Mouse (Mus musculus) embryonic facial prominence, embryonic 12.5 days (tissue): ENCODE measurements around the gene Opn5. TPM values are rescaled to one million over a fixed set of nuclear protein-coding genes. Genes with fewer than 3 reads are reported as not detected.

Source experiments
- ATAC-seq: fragments of 200-750 bp; cut with Nextera tagmentation; 2 replicates; pipeline ENCODE4 v1.8.0; 2017; ENCODE audit not compliant: insufficient number of reproducible peaks, insufficient read depth, low FRiP score, low TSS enrichment
- H3K27ac ChIP-seq: fragments of 300-500 bp; sonication (generic); 2 replicates; pipeline ENCODE4 v1.5.1; 2016; ENCODE audit warnings: mild to moderate bottlenecking
- H3K27me3 ChIP-seq: fragments of 300-500 bp; sonication (generic); 2 replicates; pipeline ENCODE4 v1.6.1; 2016; ENCODE audit warnings: mild to moderate bottlenecking, moderate library complexity
- H3K36me3 ChIP-seq: fragments of 300-500 bp; sonication (generic); 2 replicates; pipeline ENCODE4 v1.6.1; 2016; ENCODE audit warnings: mild to moderate bottlenecking
- H3K4me1 ChIP-seq: fragments of 300-500 bp; sonication (generic); 2 replicates; pipeline ENCODE4 v1.6.1; 2016
- H3K4me2 ChIP-seq: fragments of 300-500 bp; sonication (generic); replicated peaks from 2 replicates; pipeline ENCODE4 v1.6.1; 2016; ENCODE audit warnings: mild to moderate bottlenecking, moderate library complexity
- H3K4me3 ChIP-seq: fragments of 300-500 bp; sonication (generic); 2 replicates; pipeline ENCODE4 v1.5.1; 2016; ENCODE audit warnings: mild to moderate bottlenecking
- H3K9ac ChIP-seq: fragments of 300-500 bp; sonication (generic); 2 replicates; pipeline ENCODE4 v1.6.1; 2016; ENCODE audit warnings: mild to moderate bottlenecking, moderate library complexity
- H3K9me3 ChIP-seq: fragments of 300-500 bp; sonication (generic); 2 replicates; pipeline ENCODE4 v1.6.1; 2016; ENCODE audit warnings: mild to moderate bottlenecking, moderate library complexity
- WGBS: fragments of 180-500 bp; shearing (Covaris S2); methylation state at CpG from one replicate; pipeline ENCODE4 v1.1.7; 2016; 5-methylcytosine and 5-hydroxymethylcytosine counted together
- polyA plus RNA-seq: library from polyadenylated mRNA; unstranded; fragments of >200 nt; fragmentation: Nextera tagmentation; extraction: Ambion mirVana; gene quantifications from 2 replicates; pipeline ENCODE4 v1.2.1, GENCODE M21; 2016

The Opn5 gene
- polyA plus RNA-seq, 1 experiment from 2014 or later = not detected

- H3K4me2 ChIP-seq = no peak overlapping the region
- no peak for ATAC-seq
- no peak overlapping the region for H3K27ac ChIP-seq
- H3K27me3 ChIP-seq = no peaks in the 10 kb centered on the region
- no peaks in the 10 kb centered on the region for H3K36me3 ChIP-seq
- 66% methylated on average over 3 of the region's 3 CpGs for WGBS
- H3K4me1 ChIP-seq = peaks cover 12% of the 10 kb centered on the region; the same call in 1 of the 2 replicates
- H3K9ac ChIP-seq = no peak overlapping the region
- H3K4me3 ChIP-seq = no peak overlapping the region
- no peaks in the 10 kb centered on the region for H3K9me3 ChIP-seq
Observed at GRCm38 (mm10) chr17:42580196-42580595, 31.0 kb downstream of the Opn5 start.

GRCm38 (mm10) chr17:42576671-42577168 lies 34.5 kb downstream of the Opn5 start:
- Histone ChIP-seq H3K9ac (no peak overlapping the region), H3K36me3 (no peaks in the 10 kb centered on the region), H3K27ac (peak overlapping the region; percentile 79), H3K4me1 (peaks cover 12% of the 10 kb centered on the region; the same call in 1 of the 2 replicates), H3K9me3 (no peaks in the 10 kb centered on the region), H3K27me3 (no peaks in the 10 kb centered on the region), H3K4me3 (no peak overlapping the region), H3K4me2 (no peak overlapping the region)
- 9% methylated on average over 6 of the region's 6 CpGs for WGBS
- peak; percentile 91 for ATAC-seq

- ATAC-seq = no peak
- no peak overlapping the region for H3K4me3 ChIP-seq
- H3K9me3 ChIP-seq = no peaks in the 10 kb centered on the region
- no peak overlapping the region for H3K9ac ChIP-seq
- H3K27me3 ChIP-seq = no peaks in the 10 kb centered on the region
- 88% methylated on average over 8 of the region's 8 CpGs for WGBS
- no peak overlapping the region for H3K27ac ChIP-seq
- peaks cover 12% of the 10 kb centered on the region; the same call in 1 of the 2 replicates for H3K4me1 ChIP-seq
- no peak overlapping the region for H3K4me2 ChIP-seq
- H3K36me3 ChIP-seq = no peaks in the 10 kb centered on the region
Observed at GRCm38 (mm10) chr17:42573786-42574185, 37.4 kb downstream of the Opn5 start.

- 80% methylated on average over 2 of the region's 2 CpGs for WGBS
- no peak overlapping the region for H3K27ac ChIP-seq
- no peak for ATAC-seq
Observed at GRCm38 (mm10) chr17:42549578-42549977, 61.6 kb downstream of the Opn5 start.

GRCm38 (mm10) chr17:42530147-42530546 lies 81.0 kb downstream of the Opn5 start:
- Histone ChIP-seq H3K4me2 (no peak overlapping the region), H3K9me3 (no peaks in the 10 kb centered on the region), H3K36me3 (no peaks in the 10 kb centered on the region), H3K27me3 (no peaks in the 10 kb centered on the region), H3K4me3 (no peak overlapping the region), H3K4me1 (no peaks in the 10 kb centered on the region), H3K27ac (no peak overlapping the region), H3K9ac (no peak overlapping the region)
- 34% methylated on average over 5 of the region's 5 CpGs for WGBS
- ATAC-seq = no peak

More at GRCm38 (mm10) chr17:42549578-42549977, 61.6 kb downstream of the Opn5 start:
- no peaks in the 10 kb centered on the region for H3K36me3 ChIP-seq
- H3K27me3 ChIP-seq = no peaks in the 10 kb centered on the region
- no peaks in the 10 kb centered on the region for H3K9me3 ChIP-seq
- no peak overlapping the region for H3K4me3 ChIP-seq
- H3K4me1 ChIP-seq = no peaks in the 10 kb centered on the region
- H3K4me2 ChIP-seq = no peak overlapping the region
- no peak overlapping the region for H3K9ac ChIP-seq

- H3K36me3 ChIP-seq = no peaks in the 10 kb centered on the region
- no peak for ATAC-seq
- H3K9ac ChIP-seq = no peak overlapping the region
- no peak overlapping the region for H3K27ac ChIP-seq
- H3K27me3 ChIP-seq = no peaks in the 10 kb centered on the region
- WGBS = 79% methylated on average over 9 of the region's 9 CpGs
- no peak overlapping the region for H3K4me3 ChIP-seq
- no peak overlapping the region for H3K4me2 ChIP-seq
- no peaks in the 10 kb centered on the region for H3K9me3 ChIP-seq
- no peaks in the 10 kb centered on the region for H3K4me1 ChIP-seq
Observed at GRCm38 (mm10) chr17:42509356-42510262, 101.6 kb downstream of the Opn5 start.

Other genes starting within 250 kb of the Opn5 start
- gene Adgrf4, start 80.9 kb upstream of the Opn5 start, polyA plus RNA-seq = 0.18 and 0.19 TPM in 2 replicates
- gene Adgrf2, start 130.8 kb upstream of the Opn5 start, polyA plus RNA-seq = 0.09 and 0.10 TPM in 2 replicates